ENCODE assay signal across 9 mouse cellular contexts in genomic region chr15:92520677-92521225, GRCm38 (mm10).
DNase-seq lines count a peak whose midpoint lies in the region; ATAC-seq and TF ChIP-seq lines count a peak whose summit lies in the region.
"Had no signal": no experiment of that assay in that cellular context is flagged by ENCODE, and none has a peak within 500 bp of the region (broad histone marks: within the 10 kb centered on the region; RNA-seq: fewer than 3 reads in every experiment).

No protein-coding gene starts in this region.

- no peaks in the 10 kb centered on the region for H3K9me3 ChIP-seq in intestine, embryonic 14.5 days (ENCODE audit: control insufficient read depth, low read length)
- H3K9me3 ChIP-seq in intestine, postnatal 0 days (ENCODE audit: control insufficient read depth), result no peaks in the 10 kb centered on the region
- no peaks in the 10 kb centered on the region for H3K9me3 ChIP-seq in forebrain, postnatal 0 days (ENCODE audit: low read length)
- no peaks in the 10 kb centered on the region for H3K9me3 ChIP-seq in neural tube, embryonic 12.5 days

- H3K4me2 ChIP-seq in intestine, embryonic 14.5 days (ENCODE audit: low read length), result peak overlapping the region; percentile 23
- H3K4me2 ChIP-seq in intestine, postnatal 0 days (replicated peaks; ENCODE audit: low read depth), result no peak overlapping the region
- H3K4me2 ChIP-seq in forebrain, postnatal 0 days (ENCODE audit: low read depth), result peak overlapping the region; percentile 21
- H3K4me2 ChIP-seq in neural tube, embryonic 12.5 days (replicated peaks), result peak overlapping the region; percentile 28

- no peak for TF ChIP-seq CTCF in intestine, postnatal 0 days (IDR thresholded peaks at IDR 0.05; ENCODE audit: low read depth)
- no peak for TF ChIP-seq CTCF in forebrain, postnatal 0 days (IDR thresholded peaks at IDR 0.05; ENCODE audit: low read depth)
- no peak for TF ChIP-seq CTCF in layer of hippocampus, adult 2 months (conservative IDR thresholded peaks at IDR 0.05)
- TF ChIP-seq CTCF in cerebellum, adult 2 months (IDR thresholded peaks at IDR 0.05; ENCODE audit: borderline replicate concordance, insufficient read depth, low read depth, low read length), result no peak

- no peaks in the 10 kb centered on the region for H3K27me3 ChIP-seq in intestine, embryonic 14.5 days (replicated peaks; ENCODE audit: control insufficient read depth, insufficient read depth, low read length)
- H3K27me3 ChIP-seq in intestine, postnatal 0 days (replicated peaks; ENCODE audit: control insufficient read depth, insufficient read depth, low read length), result no peaks in the 10 kb centered on the region
- H3K27me3 ChIP-seq in forebrain, postnatal 0 days (ENCODE audit: insufficient read depth, low read length), result no peaks in the 10 kb centered on the region
- H3K27me3 ChIP-seq in neural tube, embryonic 12.5 days (replicated peaks), result no peaks in the 10 kb centered on the region
- no peaks in the 10 kb centered on the region for H3K27me3 ChIP-seq in cerebellum, adult 2 months (ENCODE audit: control insufficient read depth, insufficient read depth, low read length)

- H3K4me1 ChIP-seq in intestine, embryonic 14.5 days (replicated peaks; ENCODE audit: control insufficient read depth, insufficient read depth, low read length), result peaks cover 5% of the 10 kb centered on the region; the same call in 1 of the 2 replicates
- no peaks in the 10 kb centered on the region for H3K4me1 ChIP-seq in intestine, postnatal 0 days (replicated peaks; ENCODE audit: control insufficient read depth, insufficient read depth, low read length)
- 0 out of 2 replicates have a peak, but pooled peaks cover 14% of the 10 kb centered on the region for H3K4me1 ChIP-seq in forebrain, postnatal 0 days (ENCODE audit: insufficient read depth)
- H3K4me1 ChIP-seq in neural tube, embryonic 12.5 days, result no peaks in the 10 kb centered on the region
- H3K4me1 ChIP-seq in cerebellum, adult 2 months (ENCODE audit: control insufficient read depth, insufficient read depth, low read length), result no peaks in the 10 kb centered on the region

- no peak overlapping the region for H3K4me3 ChIP-seq in intestine, embryonic 14.5 days (ENCODE audit: low read depth, low read length)
- no peak overlapping the region for H3K4me3 ChIP-seq in intestine, postnatal 0 days (ENCODE audit: low read depth, low read length)
- H3K4me3 ChIP-seq in forebrain, postnatal 0 days (ENCODE audit: low read depth, low read length), result no peak overlapping the region
- peak overlapping the region; percentile 3; the same call in 1 of the 2 replicates for H3K4me3 ChIP-seq in layer of hippocampus, adult 2 months
- no peak overlapping the region for H3K4me3 ChIP-seq in neural tube, embryonic 12.5 days
- H3K4me3 ChIP-seq in cerebellum, adult 2 months (replicated peaks; ENCODE audit: insufficient read depth, low read depth, low read length), result no peak overlapping the region

- 30% methylated on average over 19 of the region's 19 CpGs for WGBS in intestine, embryonic 14.5 days
- 59% methylated on average over 19 of the region's 19 CpGs for WGBS in intestine, postnatal 0 days
- 39% methylated on average over 19 of the region's 19 CpGs for WGBS in forebrain, postnatal 0 days
- WGBS in neural tube, embryonic 12.5 days, result 48% methylated on average over 19 of the region's 19 CpGs
- 35% methylated on average over 19 of the region's 19 CpGs for WGBS in cerebellum, adult 2 months

- ATAC-seq in intestine, embryonic 14.5 days (replicated peaks; ENCODE audit: low FRiP score, low TSS enrichment, low read depth), result no peak
- no peak for ATAC-seq in intestine, postnatal 0 days
- ATAC-seq in forebrain, postnatal 0 days, result no peak; the same call in 1 of the 2 replicates
- ATAC-seq in neural tube, embryonic 12.5 days (ENCODE audit: low FRiP score, low read depth), result no peak
- no peak for ATAC-seq in granulocyte monocyte progenitor cell, adult 5-6 weeks (replicated peaks; ENCODE audit: poor library complexity, severe bottlenecking)
- no peak for ATAC-seq in activated CD4-positive, CD25-positive, alpha-beta regulatory T cell, adult 4 months
- ATAC-seq: liver, postnatal 0 days had no signal

- H3K36me3 ChIP-seq in intestine, embryonic 14.5 days (ENCODE audit: control insufficient read depth, insufficient read depth, low read length), result no peaks in the 10 kb centered on the region
- no peaks in the 10 kb centered on the region for H3K36me3 ChIP-seq in intestine, postnatal 0 days (ENCODE audit: control insufficient read depth, insufficient read depth)
- H3K36me3 ChIP-seq in forebrain, postnatal 0 days (ENCODE audit: insufficient read depth), result no peaks in the 10 kb centered on the region
- H3K36me3 ChIP-seq in neural tube, embryonic 12.5 days, result no peaks in the 10 kb centered on the region

- no peak for TF ChIP-seq POLR2A in cerebellum, adult 2 months (IDR thresholded peaks at IDR 0.05; ENCODE audit: borderline replicate concordance, insufficient read depth, low read length)

- H3K9ac ChIP-seq in intestine, embryonic 14.5 days (ENCODE audit: low read length), result no peak overlapping the region
- no peak overlapping the region for H3K9ac ChIP-seq in intestine, postnatal 0 days (ENCODE audit: low read depth, low read length)
- H3K9ac ChIP-seq in forebrain, postnatal 0 days, result no peak overlapping the region
- no peak overlapping the region for H3K9ac ChIP-seq in neural tube, embryonic 12.5 days
- H3K9ac ChIP-seq: liver, postnatal 0 days had no signal

- H3K27ac ChIP-seq in intestine, embryonic 14.5 days (ENCODE audit: low read depth), result no peak overlapping the region
- H3K27ac ChIP-seq in intestine, postnatal 0 days (ENCODE audit: low read depth, low read length), result no peak overlapping the region
- H3K27ac ChIP-seq in forebrain, postnatal 0 days (ENCODE audit: low read depth, low read length), result no peak overlapping the region
- peak overlapping the region; percentile 59; the same call in 1 of the 2 replicates for H3K27ac ChIP-seq in layer of hippocampus, adult 2 months
- H3K27ac ChIP-seq in neural tube, embryonic 12.5 days, result no peak overlapping the region
- no peak overlapping the region for H3K27ac ChIP-seq in cerebellum, adult 2 months (ENCODE audit: insufficient read depth, low read length)

- no peak for DNase-seq in intestine, embryonic 14.5 days (ENCODE audit: low spot score)
- DNase-seq in forebrain, postnatal 0 days, result peak; percentile 60
- peak; percentile 35 to 47 for DNase-seq in layer of hippocampus, adult 2 months (ENCODE audit: low spot score in 2 of 2)
- DNase-seq in cerebellum, adult 2 months, result no peak
- DNase-seq: liver, postnatal 0 days had no signal

Comparison
In these comparisons a context has a peak if more than half of its experiments do, and no peak if none do; other contexts are left out.
1. DNase-seq: peak in forebrain, postnatal 0 days (single experiment) and layer of hippocampus, adult 2 months (2 of 2); none in intestine, embryonic 14.5 days (single experiment) and cerebellum, adult 2 months (0 of 2).